Mouse (Mus musculus): ENCODE measurements around the gene Mrps9. TPM values are rescaled to one million over a fixed set of nuclear protein-coding genes. Genes with fewer than 3 reads are reported as not detected.

Gene Mrps9
- polyA plus RNA-seq, 1 experiment from 2014 or later, result 42.6 TPM

DNA sequence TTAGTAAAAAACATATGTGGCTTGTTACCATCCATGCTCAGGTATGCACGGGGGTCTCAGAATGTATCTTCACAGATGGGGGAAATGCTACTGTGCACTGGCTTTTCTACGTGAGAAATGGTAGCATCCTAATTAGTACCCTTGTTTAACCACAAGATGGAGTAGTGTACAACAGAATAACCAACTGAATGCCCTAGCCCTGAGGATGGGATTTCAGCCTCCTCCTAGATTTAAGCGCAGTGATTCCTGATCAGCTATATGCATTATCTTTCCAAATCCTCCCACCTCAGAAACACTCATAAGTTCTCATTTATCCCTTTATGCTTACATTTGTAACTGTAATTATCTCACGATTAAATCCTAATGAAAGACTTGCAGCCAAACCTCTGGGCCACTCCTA lies 64.0 kb downstream of the Mrps9 start:
- H3K27me3 ChIP-seq, result no peaks in the 10 kb centered on the region
- 10% methylated on average over 4 of the region's 4 CpGs for WGBS
- no peaks in the 10 kb centered on the region for H3K9me3 ChIP-seq (replicated peaks)
- H3K4me2 ChIP-seq, result no peak overlapping the region
- H3K36me3 ChIP-seq (ENCODE audit: poor library complexity, severe bottlenecking), result no peaks in the 10 kb centered on the region
- H3K4me1 ChIP-seq, result peaks cover 4% of the 10 kb centered on the region; the same call in 1 of the 2 replicates
- no peak overlapping the region for H3K27ac ChIP-seq
- peak; percentile 92 for ATAC-seq
- H3K9ac ChIP-seq, result no peak overlapping the region
- H3K4me3 ChIP-seq, result no peak overlapping the region

DNA sequence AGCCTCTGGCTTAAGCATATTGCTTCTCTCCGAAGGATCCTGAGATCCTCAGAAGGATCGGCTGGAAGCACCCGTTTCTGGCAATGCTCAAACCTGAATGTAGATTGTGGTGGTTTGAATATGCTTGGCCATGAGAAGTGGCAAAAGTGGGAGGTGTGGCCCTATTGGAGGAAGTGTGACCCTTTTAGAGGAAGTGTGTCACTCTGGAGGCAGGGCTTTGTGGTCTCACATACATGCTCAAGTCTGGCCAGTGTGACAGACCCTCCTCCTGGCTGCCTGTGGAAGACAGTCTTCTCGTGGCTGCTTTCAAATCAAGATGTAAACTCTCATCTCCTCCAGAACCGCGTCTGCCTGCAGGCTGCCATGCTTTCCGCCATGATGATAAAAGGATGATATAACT lies 65.7 kb downstream of the Mrps9 start:
- no peak for ATAC-seq
- H3K4me1 ChIP-seq, result no peaks in the 10 kb centered on the region
- no peak overlapping the region for H3K4me3 ChIP-seq
- H3K9ac ChIP-seq, result no peak overlapping the region
- H3K27ac ChIP-seq, result no peak overlapping the region
- no peaks in the 10 kb centered on the region for H3K9me3 ChIP-seq (replicated peaks)
- H3K36me3 ChIP-seq (ENCODE audit: poor library complexity, severe bottlenecking), result no peaks in the 10 kb centered on the region
- WGBS, result 89% methylated on average over 7 of the region's 7 CpGs
- H3K4me2 ChIP-seq, result no peak overlapping the region
- H3K27me3 ChIP-seq, result no peaks in the 10 kb centered on the region

DNA sequence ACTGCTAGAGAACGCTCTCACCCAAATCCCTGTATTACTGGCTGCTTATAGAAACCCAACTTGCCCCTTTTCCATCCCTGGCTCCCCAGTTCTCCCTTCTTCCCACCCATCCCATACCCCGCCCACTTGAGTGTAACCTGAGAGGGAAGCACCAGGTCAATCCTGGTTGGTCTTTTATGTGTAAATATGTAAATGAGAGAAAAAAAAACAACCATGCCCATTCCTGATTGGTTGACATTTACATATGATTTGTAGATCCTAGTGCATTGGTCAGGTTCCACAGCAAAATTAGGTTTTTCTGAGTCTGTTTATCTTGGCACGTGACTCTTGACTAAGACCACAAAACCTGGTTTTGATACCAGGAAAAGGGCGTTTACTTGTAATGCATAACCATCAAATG lies 66.9 kb downstream of the Mrps9 start:
- no peaks in the 10 kb centered on the region for H3K27me3 ChIP-seq
- no peak overlapping the region for H3K4me3 ChIP-seq
- no peaks in the 10 kb centered on the region for H3K4me1 ChIP-seq
- H3K4me2 ChIP-seq, result peak overlapping the region; percentile 1; the same call in 1 of the 2 replicates
- H3K9me3 ChIP-seq (replicated peaks), result no peaks in the 10 kb centered on the region
- H3K27ac ChIP-seq, result no peak overlapping the region
- no peak; the same call in 1 of the 2 replicates for ATAC-seq
- H3K36me3 ChIP-seq (ENCODE audit: poor library complexity, severe bottlenecking), result no peaks in the 10 kb centered on the region
- no peak overlapping the region for H3K9ac ChIP-seq
- WGBS, result 18% methylated on average over 4 of the region's 4 CpGs

DNA sequence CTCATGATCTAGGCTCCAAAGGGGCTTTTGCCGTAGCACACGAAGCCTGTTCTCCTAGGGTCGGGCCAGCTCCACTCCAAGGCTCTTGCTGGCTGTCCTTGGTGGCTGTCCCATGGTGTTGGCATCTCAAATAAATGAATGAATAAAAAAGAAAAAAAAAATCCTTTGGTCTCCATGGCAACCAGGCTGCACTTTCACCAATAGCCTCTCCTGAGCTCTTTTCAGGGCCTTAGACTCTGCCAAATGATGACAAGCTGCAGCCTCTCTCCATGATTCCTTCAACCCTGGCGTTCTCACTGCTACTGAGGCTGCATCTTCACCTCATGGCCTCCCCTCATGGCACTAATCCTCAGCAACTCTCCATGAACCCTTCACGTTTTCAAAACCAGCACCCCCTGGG lies 72.9 kb downstream of the Mrps9 start:
- H3K9me3 ChIP-seq (replicated peaks), result no peaks in the 10 kb centered on the region
- H3K36me3 ChIP-seq (ENCODE audit: poor library complexity, severe bottlenecking), result no peaks in the 10 kb centered on the region
- no peak overlapping the region for H3K4me2 ChIP-seq
- H3K27ac ChIP-seq, result no peak overlapping the region
- H3K4me1 ChIP-seq, result peaks cover 8% of the 10 kb centered on the region; the same call in 1 of the 2 replicates
- ATAC-seq, result 0 out of 2 replicates have a peak, but pooled peaks have one; percentile 36
- no peaks in the 10 kb centered on the region for H3K27me3 ChIP-seq
- WGBS, result 19% methylated on average over 5 of the region's 5 CpGs
- no peak overlapping the region for H3K4me3 ChIP-seq
- no peak overlapping the region for H3K9ac ChIP-seq

- Histone ChIP-seq H3K4me1 (no peaks in the 10 kb centered on the region), H3K36me3 (ENCODE audit: poor library complexity, severe bottlenecking) (no peaks in the 10 kb centered on the region), H3K9ac (no peak overlapping the region), H3K4me3 (no peak overlapping the region), H3K9me3 (replicated peaks) (no peaks in the 10 kb centered on the region), H3K27ac (no peak overlapping the region), H3K4me2 (no peak overlapping the region), H3K27me3 (no peaks in the 10 kb centered on the region)
- no peak for ATAC-seq
- 96% methylated on average over 1 of the region's 1 CpGs for WGBS
Observed at GRCm38 (mm10) chr1:42933613-42934012, 82.6 kb downstream of the Mrps9 start.

DNA sequence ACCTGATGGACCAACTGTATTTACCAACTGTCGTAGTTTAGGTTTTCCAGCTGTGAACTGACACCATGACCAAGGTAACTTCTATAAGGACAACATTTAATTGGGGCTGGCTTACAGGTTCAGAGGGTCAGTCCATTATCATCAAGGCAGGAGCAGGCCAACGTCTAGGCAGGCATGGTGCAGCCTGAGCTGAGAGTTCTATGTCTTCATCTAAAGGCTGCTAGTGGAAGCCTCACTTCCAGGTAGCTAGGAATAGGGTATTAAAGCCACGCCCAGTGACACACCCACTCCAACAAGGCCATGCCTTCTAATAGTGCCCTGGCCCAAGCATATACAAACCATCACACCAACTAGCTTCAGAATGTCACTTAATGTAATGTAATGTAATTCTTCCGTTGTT lies 97.5 kb downstream of the Mrps9 start:
- H3K9ac ChIP-seq, result no peak overlapping the region
- peaks cover 9% of the 10 kb centered on the region for H3K4me1 ChIP-seq
- H3K4me2 ChIP-seq, result no peak overlapping the region
- no peaks in the 10 kb centered on the region for H3K9me3 ChIP-seq (replicated peaks)
- no peaks in the 10 kb centered on the region for H3K36me3 ChIP-seq (ENCODE audit: poor library complexity, severe bottlenecking)
- ATAC-seq, result no peak
- WGBS, result 78% methylated on average over 4 of the region's 4 CpGs
- no peak overlapping the region for H3K27ac ChIP-seq
- H3K4me3 ChIP-seq, result no peak overlapping the region
- H3K27me3 ChIP-seq, result no peaks in the 10 kb centered on the region

DNA sequence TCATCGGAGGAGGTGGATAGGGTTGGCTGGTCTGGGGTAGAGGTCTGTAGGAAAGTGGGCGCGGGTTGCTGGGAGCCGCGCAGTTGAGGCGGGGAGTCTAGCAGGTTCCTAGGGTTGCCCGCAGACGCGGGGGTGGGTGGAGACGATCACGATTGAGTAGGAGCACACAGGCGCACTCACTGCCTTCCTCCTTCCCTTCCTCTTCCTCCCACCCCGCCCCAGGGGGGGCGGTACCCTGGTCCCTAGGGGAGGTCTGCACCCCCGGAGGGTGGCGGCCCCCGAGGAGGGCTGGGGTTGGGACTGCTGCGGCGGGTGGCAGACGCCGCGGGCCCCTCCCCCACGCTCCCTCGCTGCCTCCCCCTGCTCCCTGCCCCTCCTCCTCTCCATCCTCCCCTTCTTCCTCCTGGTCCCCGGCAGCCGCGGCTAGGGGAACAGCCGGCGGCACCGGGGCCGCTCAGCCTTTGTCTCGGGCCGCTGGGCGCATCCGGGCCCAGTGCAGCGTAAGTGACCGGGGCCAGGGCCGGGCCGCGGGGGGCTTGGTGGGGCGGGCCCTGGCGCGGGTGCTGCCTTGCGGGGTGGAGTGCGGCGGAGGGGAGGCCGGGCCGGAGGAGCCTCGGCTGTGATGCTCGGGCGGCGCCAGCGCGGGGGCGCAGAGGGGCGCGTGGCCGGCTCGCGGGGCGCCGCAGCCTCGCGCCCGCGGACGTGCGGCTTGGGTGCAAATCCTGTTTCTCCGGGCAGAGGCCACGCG lies 101.9 kb downstream of the Mrps9 start, which contains the start of gene Gpr45:
Gene Gpr45, plus strand, starts transcription at position 139 of the 748 bp plus-strand sequence.
- under 1% methylated on average over 57 of the region's 71 CpGs for WGBS

DNA sequence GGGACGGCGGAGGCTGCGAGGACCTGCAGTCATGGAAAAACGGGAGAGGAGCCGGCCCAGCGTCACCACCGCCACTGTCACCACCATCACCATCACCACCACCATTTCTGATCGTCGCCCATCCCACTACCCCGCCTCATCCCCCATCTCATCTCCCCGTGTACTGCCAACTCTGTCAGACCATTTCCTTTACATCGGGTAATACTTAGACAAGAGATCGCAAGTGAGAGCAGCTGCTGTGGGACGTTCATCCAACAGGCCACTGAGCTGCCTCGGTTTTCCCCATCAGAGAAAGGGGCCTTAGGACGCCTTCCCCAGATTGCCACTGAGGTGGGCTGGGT lies 102.4 kb downstream of the Mrps9 start:
- Histone ChIP-seq H3K4me2 (peak overlapping the region; percentile 77), H3K27ac (peak overlapping the region; percentile 92), H3K4me1 (peaks cover 13% of the 10 kb centered on the region), H3K9ac (peak overlapping the region; percentile 98), H3K9me3 (replicated peaks) (no peaks in the 10 kb centered on the region), H3K36me3 (ENCODE audit: poor library complexity, severe bottlenecking) (no peaks in the 10 kb centered on the region), H3K4me3 (peak overlapping the region; percentile 87), H3K27me3 (no peaks in the 10 kb centered on the region)
- ATAC-seq, result peak; percentile 64
- WGBS, result 2% methylated on average over 16 of the region's 16 CpGs

More for the DNA sequence above, 101.9 kb downstream of the Mrps9 start, which contains the start of gene Gpr45:
- peak within 1 kb of the TSS; percentile 92 for H3K27ac ChIP-seq
- H3K27me3 ChIP-seq, result no peaks in the 10 kb centered on the region
- peak within 1 kb of the TSS; percentile 98 for H3K9ac ChIP-seq
- H3K9me3 ChIP-seq (replicated peaks), result no peaks in the 10 kb centered on the region
- no peaks in the 10 kb centered on the region for H3K36me3 ChIP-seq (ENCODE audit: poor library complexity, severe bottlenecking)
- ATAC-seq, result peak; percentile 92
- H3K4me2 ChIP-seq, result peak within 1 kb of the TSS; percentile 77
- peak within 1 kb of the TSS; percentile 87 for H3K4me3 ChIP-seq
- H3K4me1 ChIP-seq, result peaks cover 13% of the 10 kb centered on the region

Other genes with a start within 250 kb of the Mrps9 start
- 37.1 and 44.2 TPM in 2 replicates for gene Pou3f3, start 155.5 kb upstream of the Mrps9 start, polyA plus RNA-seq (2015; fragmentation: Nextera tagmentation; extraction: Ambion mirVana)
- 28.7 and 30.2 TPM in 2 replicates for gene Gpr45, start 101.6 kb downstream of the Mrps9 start, polyA plus RNA-seq (2015; fragmentation: Nextera tagmentation; extraction: Ambion mirVana)
- gene Tgfbrap1, start 247.4 kb downstream of the Mrps9 start, polyA plus RNA-seq (2015; fragmentation: Nextera tagmentation; extraction: Ambion mirVana), result 13.2 and 14.9 TPM in 2 replicates
- gene AI597479, start 247.5 kb downstream of the Mrps9 start, polyA plus RNA-seq (2015; fragmentation: Nextera tagmentation; extraction: Ambion mirVana), result 41.0 and 47.7 TPM in 2 replicates